Mouse (Mus musculus) hindbrain, embryonic 16.5 days (tissue): ENCODE measurements around the gene Dnajc9. TPM values are rescaled to one million over a fixed set of nuclear protein-coding genes. Genes with fewer than 3 reads are reported as not detected.

Source experiments
- ATAC-seq: fragments of 200-750 bp; cut with Nextera tagmentation; 2 replicates; pipeline ENCODE4 v1.8.0; 2017; ENCODE audit warnings: moderate TSS enrichment, moderate library complexity
- H3K27ac ChIP-seq: fragments of 300-500 bp; sonication (generic); 2 replicates; pipeline ENCODE4 v1.5.1; 2014; ENCODE audit warnings: low read depth, mild to moderate bottlenecking, control low read depth, low read length, moderate library complexity
- H3K27me3 ChIP-seq: fragments of 300-500 bp; sonication (generic); replicated peaks from 2 replicates; pipeline ENCODE4 v1.6.1; 2014; ENCODE audit warnings: low read length; ENCODE audit not compliant: control insufficient read depth, insufficient read depth
- H3K36me3 ChIP-seq: fragments of 300-500 bp; sonication (generic); 2 replicates; pipeline ENCODE4 v1.6.1; 2014; ENCODE audit warnings: mild to moderate bottlenecking, low read length, moderate library complexity, mixed read lengths; ENCODE audit not compliant: control insufficient read depth, insufficient read depth
- H3K4me1 ChIP-seq: fragments of 300-500 bp; sonication (generic); 2 replicates; pipeline ENCODE4 v1.6.1; 2014; ENCODE audit warnings: low read depth, low read length; ENCODE audit not compliant: control insufficient read depth, insufficient read depth
- H3K4me2 ChIP-seq: fragments of 300-500 bp; sonication (generic); 2 replicates; pipeline ENCODE4 v1.6.1; 2014; ENCODE audit warnings: mild to moderate bottlenecking, low read length, control low read depth, moderate library complexity
- H3K4me3 ChIP-seq: fragments of 300-500 bp; sonication (generic); 2 replicates; pipeline ENCODE4 v1.5.1; 2014; ENCODE audit warnings: mild to moderate bottlenecking, low read length, control low read depth, moderate library complexity
- H3K9ac ChIP-seq: fragments of 300-500 bp; sonication (generic); 2 replicates; pipeline ENCODE4 v1.6.1; 2014; ENCODE audit warnings: low read depth, mild to moderate bottlenecking, control low read depth, low read length, moderate library complexity
- H3K9me3 ChIP-seq: fragments of 300-500 bp; sonication (generic); 2 replicates; pipeline ENCODE4 v1.6.1; 2014; ENCODE audit warnings: mild to moderate bottlenecking, low read length, moderate library complexity; ENCODE audit not compliant: control insufficient read depth
- WGBS: fragments of 180-500 bp; shearing (Covaris S2); extraction: QIAGEN DNeasy Blood & Tissue Kit; methylation state at CpG from one replicate; pipeline ENCODE4 v1.1.7; 2014; 5-methylcytosine and 5-hydroxymethylcytosine counted together
- polyA plus RNA-seq: library from polyadenylated mRNA; unstranded; fragments of >200 nt; fragmentation: Nextera tagmentation; extraction: Ambion mirVana; gene quantifications from 2 replicates; pipeline ENCODE4 v1.2.1, GENCODE M21; 2015

Gene Dnajc9
- polyA plus RNA-seq, 1 experiment from 2014 or later: 129 TPM

DNA sequence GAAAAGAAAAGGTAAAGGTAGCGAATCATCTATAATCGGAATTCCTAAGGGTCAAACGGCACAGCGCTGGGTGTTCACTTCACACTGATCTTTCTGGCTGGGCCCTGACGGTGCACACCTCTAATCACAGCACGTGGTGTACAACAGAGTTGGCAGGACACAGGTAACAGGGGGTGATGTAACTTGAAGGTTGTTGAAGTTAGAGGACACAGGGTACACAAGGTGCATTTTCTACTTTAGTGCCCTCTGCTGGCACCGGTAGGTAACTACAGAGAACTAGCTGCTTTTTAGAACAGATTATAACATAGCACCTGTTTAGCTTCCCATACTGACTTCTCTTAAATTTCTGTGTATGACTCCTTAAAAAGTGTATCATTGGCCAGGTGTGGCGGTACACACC lies 48.6 kb downstream of the Dnajc9 start:
- ATAC-seq: 0 out of 2 replicates have a peak, but pooled peaks have one; percentile 30
- H3K4me2 ChIP-seq: no peak overlapping the region
- WGBS: 86% methylated on average over 8 of the region's 8 CpGs
- no peak overlapping the region for H3K4me3 ChIP-seq
- no peaks in the 10 kb centered on the region for H3K9me3 ChIP-seq
- H3K4me1 ChIP-seq: no peaks in the 10 kb centered on the region
- no peaks in the 10 kb centered on the region for H3K27me3 ChIP-seq
- no peak overlapping the region for H3K9ac ChIP-seq
- no peak overlapping the region for H3K27ac ChIP-seq
- peaks cover 13% of the 10 kb centered on the region for H3K36me3 ChIP-seq

DNA sequence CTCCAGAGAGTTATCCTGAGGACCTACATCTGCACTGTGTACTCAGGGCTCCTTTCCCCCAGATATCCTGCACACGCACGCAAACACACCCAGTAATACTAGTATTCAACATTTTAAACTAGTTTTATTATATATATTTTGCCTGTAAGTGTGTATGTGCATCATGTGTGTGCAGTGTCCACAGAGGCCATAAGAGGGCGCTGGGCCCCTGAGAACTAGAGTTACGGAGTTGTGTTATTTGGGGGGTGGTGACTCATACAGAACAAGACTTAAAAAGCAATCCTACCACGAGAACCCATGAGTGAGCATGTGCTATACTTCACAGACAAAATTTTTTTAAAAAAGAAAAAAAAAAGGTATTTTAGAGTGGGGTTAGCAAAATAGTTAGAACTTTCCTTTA lies 49.3 kb downstream of the Dnajc9 start:
- H3K9me3 ChIP-seq: no peaks in the 10 kb centered on the region
- no peak overlapping the region for H3K4me3 ChIP-seq
- whole genome bisulfite sequencing: 97% methylated on average over 5 of the region's 5 CpGs
- H3K27ac ChIP-seq: no peak overlapping the region
- H3K36me3 ChIP-seq: peaks cover 9% of the 10 kb centered on the region
- H3K27me3 ChIP-seq: no peaks in the 10 kb centered on the region
- H3K4me1 ChIP-seq: no peaks in the 10 kb centered on the region
- no peak for ATAC-seq
- no peak overlapping the region for H3K4me2 ChIP-seq
- H3K9ac ChIP-seq: no peak overlapping the region

Other genes starting within 250 kb of the Dnajc9 start
- gene Kcnk5, start 207.1 kb downstream of the Dnajc9 start, polyA plus RNA-seq: 1.4 and 1.7 TPM in 2 replicates
- 0.09 TPM in 1 of 2 replicates, not detected in the other for gene Kcnk16, start 119.7 kb downstream of the Dnajc9 start, polyA plus RNA-seq
- 15.8 and 16.4 TPM in 2 replicates for gene Nudt13, start 94.2 kb downstream of the Dnajc9 start, polyA plus RNA-seq
- gene Ecd, start 40.8 kb downstream of the Dnajc9 start, polyA plus RNA-seq: 46.5 and 52.5 TPM in 2 replicates
- gene Fam149b, start 40.7 kb downstream of the Dnajc9 start, polyA plus RNA-seq: 40.1 and 40.4 TPM in 2 replicates
- 64.7 and 68.0 TPM in 2 replicates for gene Mrps16, start 4.7 kb upstream of the Dnajc9 start, polyA plus RNA-seq
- 1.2 and 1.9 TPM in 2 replicates for gene Cfap70, start 63.3 kb upstream of the Dnajc9 start, polyA plus RNA-seq
- gene Anxa7, start 91.2 kb upstream of the Dnajc9 start, polyA plus RNA-seq: 20.6 and 20.8 TPM in 2 replicates
- 0.30 and 0.41 TPM in 2 replicates for gene Mss51, start 108.0 kb upstream of the Dnajc9 start, polyA plus RNA-seq
- 67.1 and 87.0 TPM in 2 replicates for gene Ppp3cb, start 157.7 kb upstream of the Dnajc9 start, polyA plus RNA-seq